Mouse (Mus musculus) ES-Bruce4 (cell line): ENCODE measurements around the gene Magoh.

Source experiments
- CTCF ChIP-seq: IDR thresholded peaks from one replicate; pipeline ENCODE4 v1.8.1; 2011; ENCODE audit warnings: low read depth, low read length
- POLR2A ChIP-seq: IDR thresholded peaks from one replicate; pipeline ENCODE4 v1.8.1; 2011; ENCODE audit warnings: low read length; ENCODE audit not compliant: insufficient read depth

DNA sequence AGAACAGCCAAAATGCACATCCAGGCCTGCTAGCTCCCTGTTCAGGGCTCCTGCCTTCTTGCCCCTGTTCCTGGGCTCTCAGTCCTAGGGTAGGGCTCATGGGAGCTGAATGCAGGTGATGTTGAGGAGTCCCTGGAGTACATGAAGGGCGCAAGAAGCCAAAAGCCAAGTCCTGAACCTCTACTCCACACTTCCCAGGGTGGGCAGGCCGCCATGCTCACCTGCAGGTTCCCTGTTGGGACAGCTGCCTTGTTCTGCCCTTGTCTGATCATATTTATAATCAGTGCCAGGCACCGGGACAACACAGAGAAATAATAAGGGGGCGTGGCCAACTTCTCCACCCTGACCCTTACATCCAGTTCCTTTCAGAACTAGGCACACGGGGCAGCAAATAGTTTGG lies 46.0 kb upstream of the Magoh start:
- TF ChIP-seq POLR2A (no peak), CTCF (no peak)
